9 mouse cellular contexts compared by ENCODE assay signal in the genomic region with DNA sequence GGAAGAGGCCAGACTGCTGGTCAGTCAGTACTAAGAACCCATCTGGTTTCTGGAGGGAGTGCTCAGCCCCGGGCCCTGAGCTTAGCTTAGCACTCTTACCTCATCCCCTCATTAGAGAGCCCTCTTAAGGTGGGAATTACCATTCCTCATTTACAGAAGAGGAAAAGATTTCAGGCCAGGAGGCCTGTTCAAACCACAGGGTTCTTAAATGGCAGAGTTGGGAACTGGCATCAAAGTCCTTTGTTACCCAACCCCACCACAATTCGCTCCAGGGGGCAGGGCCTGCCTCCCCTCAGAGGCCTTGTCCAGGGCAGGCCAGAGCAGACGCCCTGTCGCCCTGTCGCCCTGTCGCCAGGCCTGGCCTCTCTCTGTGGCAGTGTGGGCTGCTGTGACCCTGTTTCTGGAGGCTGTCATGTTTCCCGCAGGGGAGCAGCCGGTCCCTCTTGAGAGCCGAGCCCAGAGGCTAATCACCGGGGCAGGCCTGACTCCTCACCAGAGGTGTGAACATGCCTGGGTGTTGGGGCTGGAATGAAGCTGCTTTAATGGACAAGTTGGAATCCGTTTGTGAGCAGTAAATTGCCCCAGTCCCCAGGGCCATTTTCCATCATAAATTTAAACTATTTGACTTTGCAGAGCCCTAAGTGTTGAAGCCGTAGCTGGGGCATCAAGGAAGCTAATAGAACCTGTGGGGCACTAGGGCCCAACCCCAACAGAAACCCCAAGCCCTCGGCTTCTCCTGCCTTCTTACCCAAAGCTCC.
DNase-seq lines count a peak whose midpoint lies in the region; ATAC-seq and TF ChIP-seq lines count a peak whose summit lies in the region.
"Had no signal": no experiment of that assay in that cellular context is flagged by ENCODE, and none has a peak within 500 bp of the region (broad histone marks: within the 10 kb centered on the region; RNA-seq: fewer than 3 reads in every experiment).

No protein-coding gene starts in this region.

- H3K4me3 ChIP-seq in forebrain, embryonic 10.5 days, result no peak overlapping the region
- no peak overlapping the region for H3K4me3 ChIP-seq in forebrain, postnatal 0 days (ENCODE audit: low read depth, low read length)
- no peak overlapping the region for H3K4me3 ChIP-seq in forebrain, embryonic 16.5 days (replicated peaks; ENCODE audit: low read length)
- no peak overlapping the region for H3K4me3 ChIP-seq in neural tube, embryonic 15.5 days (replicated peaks)

- TF ChIP-seq CTCF in forebrain, postnatal 0 days (IDR thresholded peaks at IDR 0.05; ENCODE audit: low read depth), result no peak

- ATAC-seq in forebrain, postnatal 0 days, result no peak
- ATAC-seq in forebrain, embryonic 16.5 days, result peak; percentile 36; the same call in 1 of the 2 replicates
- 0 out of 2 replicates have a peak, but pooled peaks have one; percentile 8 for ATAC-seq in megakaryocyte progenitor cell, adult 5-6 weeks (replicated peaks; ENCODE audit: poor library complexity)
- no peak for ATAC-seq in neural tube, embryonic 15.5 days (ENCODE audit: low FRiP score)

- H3K9me3 ChIP-seq in forebrain, embryonic 10.5 days, result no peaks in the 10 kb centered on the region; the same call in 1 of the 2 replicates
- no peaks in the 10 kb centered on the region for H3K9me3 ChIP-seq in forebrain, postnatal 0 days (ENCODE audit: low read length)
- peaks cover 4% of the 10 kb centered on the region; the same call in 1 of the 2 replicates for H3K9me3 ChIP-seq in forebrain, embryonic 16.5 days (ENCODE audit: control insufficient read depth, low read length)
- no peaks in the 10 kb centered on the region for H3K9me3 ChIP-seq in neural tube, embryonic 15.5 days (replicated peaks)

- no peak overlapping the region for H3K4me2 ChIP-seq in forebrain, postnatal 0 days (ENCODE audit: low read depth)
- no peak overlapping the region for H3K4me2 ChIP-seq in forebrain, embryonic 16.5 days (ENCODE audit: low read length)
- H3K4me2 ChIP-seq in neural tube, embryonic 15.5 days, result no peak overlapping the region

- peak overlapping the region; percentile 81 for H3K27ac ChIP-seq in forebrain, embryonic 10.5 days
- no peak overlapping the region for H3K27ac ChIP-seq in forebrain, postnatal 0 days (ENCODE audit: low read depth, low read length)
- H3K27ac ChIP-seq in forebrain, embryonic 16.5 days (ENCODE audit: low read length), result no peak overlapping the region
- no peak overlapping the region for H3K27ac ChIP-seq in neural tube, embryonic 15.5 days (replicated peaks)

- DNase-seq in forebrain, embryonic 10.5 days (ENCODE audit: extremely low spot score, low spot score), result no peak
- DNase-seq in forebrain, postnatal 0 days, result no peak
- DNase-seq in kidney, adult 9 months, result peak; percentile 54
- DNase-seq in kidney, postnatal 4 days, result no peak
- no peak for DNase-seq in spleen, adult 12 weeks (ENCODE audit: low spot score)
- DNase-seq: gastrocnemius, postnatal 25 days had no signal

- no peaks in the 10 kb centered on the region for H3K36me3 ChIP-seq in forebrain, embryonic 10.5 days (replicated peaks)
- H3K36me3 ChIP-seq in forebrain, postnatal 0 days (ENCODE audit: insufficient read depth), result no peaks in the 10 kb centered on the region
- no peaks in the 10 kb centered on the region for H3K36me3 ChIP-seq in forebrain, embryonic 16.5 days (ENCODE audit: control insufficient read depth, insufficient read depth)
- no peaks in the 10 kb centered on the region for H3K36me3 ChIP-seq in neural tube, embryonic 15.5 days

- WGBS in forebrain, embryonic 10.5 days, result 37% methylated on average over 13 of the region's 13 CpGs
- WGBS in forebrain, postnatal 0 days, result 40% methylated on average over 13 of the region's 13 CpGs
- WGBS in forebrain, embryonic 16.5 days, result 33% methylated on average over 13 of the region's 13 CpGs
- 40% methylated on average over 13 of the region's 13 CpGs for WGBS in neural tube, embryonic 15.5 days

- H3K27me3 ChIP-seq in forebrain, embryonic 10.5 days (ENCODE audit: poor library complexity, severe bottlenecking), result peaks cover 42% of the 10 kb centered on the region
- H3K27me3 ChIP-seq in forebrain, postnatal 0 days (ENCODE audit: insufficient read depth, low read length), result no peaks in the 10 kb centered on the region
- no peaks in the 10 kb centered on the region for H3K27me3 ChIP-seq in forebrain, embryonic 16.5 days (replicated peaks; ENCODE audit: control insufficient read depth, insufficient read depth, low read length)
- no peaks in the 10 kb centered on the region for H3K27me3 ChIP-seq in neural tube, embryonic 15.5 days (replicated peaks)

- no peak overlapping the region for H3K9ac ChIP-seq in forebrain, postnatal 0 days
- H3K9ac ChIP-seq in forebrain, embryonic 16.5 days (replicated peaks; ENCODE audit: low read depth, low read length), result no peak overlapping the region
- no peak overlapping the region for H3K9ac ChIP-seq in neural tube, embryonic 15.5 days (replicated peaks)

- H3K4me1 ChIP-seq in forebrain, embryonic 10.5 days, result peaks cover 42% of the 10 kb centered on the region
- H3K4me1 ChIP-seq in forebrain, postnatal 0 days (ENCODE audit: insufficient read depth), result no peaks in the 10 kb centered on the region
- peaks cover 6% of the 10 kb centered on the region for H3K4me1 ChIP-seq in forebrain, embryonic 16.5 days (replicated peaks; ENCODE audit: control insufficient read depth, insufficient read depth, low read length)
- peaks cover 24% of the 10 kb centered on the region for H3K4me1 ChIP-seq in neural tube, embryonic 15.5 days

Comparison
In these comparisons a context has a peak if more than half of its experiments do, and no peak if none do; other contexts are left out.
1. ATAC-seq: peak in forebrain, embryonic 16.5 days (single experiment) and megakaryocyte progenitor cell, adult 5-6 weeks (single experiment); none in forebrain, postnatal 0 days (single experiment) and neural tube, embryonic 15.5 days (single experiment).